Mouse (Mus musculus) intestine, postnatal 0 days (tissue): ENCODE results near the gene Klk1b1. TPM values are rescaled to one million over a fixed set of nuclear protein-coding genes. Genes with fewer than 3 reads are reported as not detected.

Source experiments
- ATAC-seq: fragments of 200-750 bp; cut with Nextera tagmentation; 2 replicates; pipeline ENCODE4 v1.8.0; 2017; ENCODE audit warnings: mild to moderate bottlenecking, moderate TSS enrichment, moderate library complexity
- H3K27ac ChIP-seq: fragments of 300-500 bp; sonication (generic); 2 replicates; pipeline ENCODE4 v1.5.1; 2014; ENCODE audit warnings: mild to moderate bottlenecking, low read depth, low read length, moderate library complexity
- H3K27me3 ChIP-seq: fragments of 300-500 bp; sonication (generic); replicated peaks from 2 replicates; pipeline ENCODE4 v1.6.1; 2014; ENCODE audit warnings: low read length, mixed read lengths; ENCODE audit not compliant: control insufficient read depth, insufficient read depth
- H3K36me3 ChIP-seq: fragments of 300-500 bp; sonication (generic); 2 replicates; pipeline ENCODE4 v1.6.1; 2014; ENCODE audit warnings: mild to moderate bottlenecking, moderate library complexity; ENCODE audit not compliant: control insufficient read depth, insufficient read depth
- H3K4me1 ChIP-seq: fragments of 300-500 bp; sonication (generic); replicated peaks from 2 replicates; pipeline ENCODE4 v1.6.1; 2014; ENCODE audit warnings: antibody characterized with exemption, low read length, mixed read lengths; ENCODE audit not compliant: control insufficient read depth, insufficient read depth
- H3K4me2 ChIP-seq: fragments of 300-500 bp; sonication (generic); replicated peaks from 2 replicates; pipeline ENCODE4 v1.6.1; 2014; ENCODE audit warnings: low read depth, mild to moderate bottlenecking, moderate library complexity
- H3K4me3 ChIP-seq: fragments of 300-500 bp; sonication (generic); 2 replicates; pipeline ENCODE4 v1.5.1; 2014; ENCODE audit warnings: low read depth, low read length
- H3K9ac ChIP-seq: fragments of 300-500 bp; sonication (generic); 2 replicates; pipeline ENCODE4 v1.6.1; 2014; ENCODE audit warnings: mild to moderate bottlenecking, low read depth, low read length
- H3K9me3 ChIP-seq: fragments of 300-500 bp; sonication (generic); 2 replicates; pipeline ENCODE4 v1.6.1; 2016; ENCODE audit warnings: mixed run types; ENCODE audit not compliant: control insufficient read depth
- CTCF ChIP-seq: sonication (generic); IDR thresholded peaks from 2 replicates; pipeline ENCODE4 v1.5.1; 2016; ENCODE audit warnings: low read depth, mild to moderate bottlenecking, control low read depth, antibody characterized with exemption, moderate library complexity
- WGBS: fragments of 180-500 bp; shearing (Covaris S2); extraction: QIAGEN DNeasy Blood & Tissue Kit; methylation state at CpG from one replicate; pipeline ENCODE4 v1.1.7; 2014; 5-methylcytosine and 5-hydroxymethylcytosine counted together
- polyA plus RNA-seq: library from polyadenylated mRNA; unstranded; fragments of >200 nt; fragmentation: Nextera tagmentation; extraction: Ambion mirVana; gene quantifications from 2 replicates; pipeline ENCODE4 v1.2.1, GENCODE M21; 2015

Gene Klk1b1
- not detected in 2 replicates for polyA plus RNA-seq

DNA sequence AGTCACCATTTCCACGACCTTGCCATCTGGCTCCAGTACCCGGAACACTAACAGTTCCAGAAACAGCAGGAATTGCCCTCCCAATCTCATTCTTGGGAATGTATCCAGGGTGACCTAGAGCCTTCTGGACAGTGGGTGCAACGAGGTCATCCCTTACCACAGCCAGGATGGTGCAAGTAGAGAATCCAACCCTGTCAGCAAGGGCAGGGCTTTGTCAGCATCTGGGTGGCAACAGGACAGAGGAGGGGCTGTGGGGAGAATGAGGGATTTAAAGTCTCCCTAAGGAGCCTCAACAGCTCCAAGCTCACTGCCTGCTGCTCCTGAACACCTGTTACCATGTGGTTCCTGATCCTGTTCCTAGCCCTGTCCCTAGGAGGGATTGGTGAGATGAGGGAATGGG lies at the start of gene Klk1b1:
Gene Klk1b1, plus strand, starts transcription at position 301 of the 400 bp plus-strand sequence.
- no peak within 1 kb of the TSS for H3K4me2 ChIP-seq
- no peak for TF ChIP-seq CTCF
- H3K9me3 ChIP-seq: no peaks in the 10 kb centered on the region
- WGBS: 72% methylated on average over 3 of the region's 3 CpGs
- no peaks in the 10 kb centered on the region for H3K36me3 ChIP-seq
- ATAC-seq: no peak
- no peak within 1 kb of the TSS for H3K9ac ChIP-seq
- no peak within 1 kb of the TSS for H3K27ac ChIP-seq
- H3K4me3 ChIP-seq: no peak within 1 kb of the TSS
- H3K27me3 ChIP-seq: no peaks in the 10 kb centered on the region
- H3K4me1 ChIP-seq: no peaks in the 10 kb centered on the region

DNA sequence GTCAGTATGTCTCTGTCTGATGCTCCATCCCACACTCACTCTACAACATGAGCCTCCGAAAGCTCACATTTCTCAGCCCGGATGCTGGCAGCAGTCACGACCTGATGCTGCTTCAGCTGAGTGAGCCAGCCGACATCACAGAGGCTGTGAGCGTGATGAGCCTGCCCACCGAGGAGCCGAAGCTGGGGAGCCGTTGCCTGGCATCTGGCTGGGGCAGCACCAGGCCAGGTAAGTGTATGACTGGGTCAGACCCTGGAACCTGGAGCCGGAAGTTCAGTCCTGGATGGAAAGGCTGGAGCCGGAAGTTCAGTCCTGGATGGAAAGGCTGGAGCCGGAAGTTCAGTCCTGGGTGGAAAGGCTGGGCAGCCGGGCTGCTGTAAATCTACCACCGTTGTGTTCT lies 48.1 kb upstream of the Klk1b1 start:
- 78% methylated on average over 13 of the region's 13 CpGs for WGBS
- TF ChIP-seq CTCF: no peak
- no peaks in the 10 kb centered on the region for H3K4me1 ChIP-seq

DNA sequence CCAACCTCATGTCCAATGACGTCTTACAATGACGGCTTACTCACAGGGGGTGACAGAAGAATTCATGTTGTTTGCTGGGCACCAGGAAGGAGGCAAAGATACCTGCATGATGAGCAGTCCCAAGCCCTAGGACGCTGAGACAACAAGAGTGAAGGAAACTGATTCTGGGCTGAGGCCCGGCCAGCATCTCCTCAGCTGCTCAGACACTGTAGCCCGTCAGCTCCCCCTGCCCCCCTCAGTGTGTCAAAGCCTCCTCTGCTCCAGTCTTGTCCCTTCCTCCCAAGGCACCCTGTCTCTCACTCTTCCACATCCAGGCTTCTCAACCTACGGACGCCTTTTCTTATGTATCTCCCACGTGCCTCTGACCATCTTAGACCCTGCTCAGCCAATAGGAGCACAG lies 47.7 kb upstream of the Klk1b1 start:
- Histone ChIP-seq H3K36me3 (no peaks in the 10 kb centered on the region), H3K27me3 (no peaks in the 10 kb centered on the region), H3K9ac (no peak overlapping the region), H3K4me3 (no peak overlapping the region), H3K9me3 (no peaks in the 10 kb centered on the region), H3K4me2 (no peak overlapping the region), H3K27ac (no peak overlapping the region), H3K4me1 (no peaks in the 10 kb centered on the region)
- TF ChIP-seq CTCF: no peak
- ATAC-seq: no peak
- WGBS: 70% methylated on average over 8 of the region's 8 CpGs

More for the DNA sequence above, 48.1 kb upstream of the Klk1b1 start:
- Histone ChIP-seq H3K4me2 (no peak overlapping the region), H3K9me3 (no peaks in the 10 kb centered on the region), H3K36me3 (no peaks in the 10 kb centered on the region), H3K27me3 (no peaks in the 10 kb centered on the region), H3K9ac (no peak overlapping the region), H3K4me3 (no peak overlapping the region), H3K27ac (no peak overlapping the region)
- no peak for ATAC-seq

DNA sequence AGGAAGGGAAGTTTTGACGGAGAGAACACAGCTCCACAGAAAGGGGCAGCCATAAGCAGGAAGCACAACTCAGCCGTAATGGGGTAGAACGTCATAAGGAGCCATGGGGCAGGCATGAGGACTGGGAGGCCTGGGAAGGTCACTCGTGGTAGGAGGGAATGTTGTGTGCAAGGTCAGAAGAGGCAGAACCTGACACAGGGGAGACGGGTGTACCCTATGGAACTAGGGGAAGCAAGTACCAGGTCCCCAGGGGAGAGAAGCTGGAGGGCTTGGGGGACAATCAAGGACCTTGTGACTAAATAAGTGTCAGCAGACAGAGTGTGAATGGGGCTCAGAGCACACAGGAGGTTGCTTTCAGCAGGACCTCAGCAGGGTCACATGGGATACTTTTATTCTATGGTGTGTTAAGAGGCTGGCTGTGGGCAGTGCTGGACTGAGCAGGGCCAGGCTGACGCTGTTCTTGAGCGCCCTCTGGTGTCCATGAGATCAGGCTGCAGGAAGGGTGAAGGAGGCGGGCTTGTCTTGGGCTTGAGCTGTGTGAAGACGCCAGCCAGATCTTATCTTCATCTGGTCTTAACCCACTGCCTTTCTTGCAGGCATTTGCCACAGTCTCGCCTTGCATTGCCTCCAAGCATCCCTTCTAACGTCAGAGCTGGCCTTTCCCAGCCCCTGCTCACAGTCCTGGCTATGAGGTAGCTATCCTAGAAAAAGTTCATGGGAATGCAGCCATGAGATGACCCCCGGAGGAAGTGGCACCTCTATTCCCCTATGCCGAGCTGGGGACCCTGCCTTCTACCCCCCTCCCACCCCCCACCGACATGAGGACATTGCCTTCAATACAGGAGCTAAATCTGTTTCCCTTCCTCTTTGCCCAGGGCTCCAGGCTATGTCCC lies 46.7 kb upstream of the Klk1b1 start:
- Histone ChIP-seq H3K27me3 (no peaks in the 10 kb centered on the region), H3K9ac (no peak overlapping the region), H3K4me3 (no peak overlapping the region), H3K27ac (no peak overlapping the region), H3K36me3 (no peaks in the 10 kb centered on the region), H3K9me3 (no peaks in the 10 kb centered on the region), H3K4me1 (no peaks in the 10 kb centered on the region), H3K4me2 (no peak overlapping the region)
- peak; percentile 64; the same call in 1 of the 2 replicates for ATAC-seq
- TF ChIP-seq CTCF: peak; percentile 91
- WGBS: 32% methylated on average over 14 of the region's 14 CpGs

DNA sequence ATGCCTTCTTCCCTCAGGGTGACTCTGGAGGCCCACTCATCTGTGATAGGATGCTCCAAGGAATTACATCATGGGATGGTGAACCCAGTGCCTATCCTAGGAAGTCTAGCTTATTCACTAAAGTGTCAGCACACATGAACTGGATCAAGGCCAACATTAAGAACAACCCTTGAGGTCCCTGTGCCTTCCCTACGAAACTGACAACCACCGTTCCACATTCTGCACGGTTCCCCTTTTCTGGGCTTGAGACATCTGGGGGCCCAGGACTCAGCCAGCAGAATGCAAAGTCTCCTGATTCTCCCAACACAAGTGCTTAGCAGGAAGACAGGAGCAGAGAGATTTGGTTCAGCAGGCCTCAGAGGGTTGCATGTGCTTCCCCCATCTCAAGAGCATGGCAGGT lies 46.0 kb upstream of the Klk1b1 start:
- TF ChIP-seq CTCF: no peak
- Histone ChIP-seq H3K4me3 (no peak overlapping the region), H3K27ac (no peak overlapping the region), H3K4me1 (no peaks in the 10 kb centered on the region), H3K9me3 (no peaks in the 10 kb centered on the region), H3K27me3 (no peaks in the 10 kb centered on the region), H3K9ac (no peak overlapping the region), H3K36me3 (no peaks in the 10 kb centered on the region), H3K4me2 (no peak overlapping the region)
- no peak for ATAC-seq
- WGBS: 89% methylated on average over 3 of the region's 3 CpGs

DNA sequence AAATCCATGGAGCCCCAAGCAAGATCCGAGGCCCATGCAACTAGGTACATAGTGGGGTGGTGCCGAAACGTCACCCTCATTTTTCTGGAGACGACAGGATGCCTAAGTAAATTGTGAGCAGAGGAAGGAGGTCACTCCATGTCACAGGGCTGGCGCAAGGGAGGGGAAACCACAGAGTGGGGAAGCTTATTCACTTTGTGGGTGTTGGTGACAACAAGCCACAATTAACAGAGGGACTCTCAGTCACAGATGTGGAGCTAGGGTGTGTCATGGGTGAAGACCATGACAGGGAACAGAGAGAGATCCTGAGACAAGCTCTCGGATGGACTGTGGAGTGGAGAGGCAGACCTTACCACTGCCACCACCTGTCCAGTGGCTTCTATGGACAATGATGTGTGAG lies 45.5 kb upstream of the Klk1b1 start:
- Histone ChIP-seq H3K36me3 (no peaks in the 10 kb centered on the region), H3K9ac (no peak overlapping the region), H3K9me3 (no peaks in the 10 kb centered on the region), H3K4me3 (no peak overlapping the region), H3K27me3 (no peaks in the 10 kb centered on the region), H3K27ac (no peak overlapping the region), H3K4me1 (no peaks in the 10 kb centered on the region), H3K4me2 (no peak overlapping the region)
- 75% methylated on average over 6 of the region's 6 CpGs for WGBS
- ATAC-seq: no peak
- no peak for TF ChIP-seq CTCF
